Mouse (Mus musculus): ENCODE measurements around the gene Btbd35f19.

Gene Btbd35f19

DNA sequence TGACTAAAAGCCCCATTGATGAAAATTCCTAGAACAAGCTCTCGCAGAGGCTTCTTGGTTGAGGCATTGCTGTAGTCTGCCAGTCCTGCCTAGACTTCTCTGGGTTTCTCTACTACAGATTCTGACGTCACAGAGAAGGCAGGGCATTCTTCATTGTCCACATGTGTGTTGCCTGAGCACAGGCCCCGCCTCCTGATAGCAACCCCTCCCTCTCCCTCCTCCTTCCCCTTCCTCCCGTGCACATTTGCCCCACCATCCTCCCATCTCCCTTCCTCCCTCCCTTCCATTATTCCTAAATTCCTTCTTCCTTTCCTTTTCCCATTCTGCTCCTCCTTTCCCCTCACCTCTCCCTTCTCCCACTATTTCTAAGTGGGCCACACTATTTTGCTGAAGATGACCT is at the start of gene Btbd35f19:
Gene Btbd35f19, minus strand, starts transcription at position 101 of the 400 bp plus-strand sequence.
- no CpG with 5 or more reads among the region's 4 CpGs for WGBS

- WGBS: 61% methylated on average over 3 of the region's 4 CpGs
These were observed 41.8 kb downstream of the Btbd35f19 start for GRCm38 (mm10) chrX:31341924-31342323.

- WGBS: no CpG with 5 or more reads among the region's 4 CpGs
These were observed 47.6 kb downstream of the Btbd35f19 start, which contains the start of gene Btbd35f26 for GRCm38 (mm10) chrX:31336154-31336553. Gene Btbd35f26, plus strand, starts transcription at chrX:31336454.

All from cerebral cortex, adult 2 months (tissue).